Mouse (Mus musculus): ENCODE results near the gene Adarb1.

DNA sequence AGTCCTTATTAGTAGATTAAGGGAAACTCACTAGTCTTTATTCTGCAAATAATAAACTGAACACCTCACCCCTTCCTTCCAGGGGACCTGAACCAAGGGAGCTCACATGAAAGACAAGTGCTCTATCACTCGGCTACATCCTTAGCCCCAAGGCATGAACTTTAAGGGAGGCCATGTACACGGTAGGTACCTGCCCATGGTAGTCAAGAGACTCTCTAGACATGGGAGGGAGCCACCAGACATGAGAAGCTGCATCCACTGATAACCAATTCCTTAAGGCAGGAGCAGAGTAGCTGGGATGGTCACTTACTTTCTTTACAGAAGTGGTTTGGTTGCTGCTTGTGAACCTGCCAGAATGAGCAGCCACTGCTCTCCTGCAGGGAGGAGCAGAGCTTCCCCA is 118.9 kb downstream of the Adarb1 start:
- TF ChIP-seq POLR2A (IDR thresholded peaks at IDR 0.05; ENCODE audit: low read depth, low read length) (no peak), CTCF (IDR thresholded peaks at IDR 0.05; ENCODE audit: borderline replicate concordance, insufficient read depth, low read length) (no peak)
